Mouse (Mus musculus) cerebellum, adult 8-10 months (tissue): ENCODE results near the gene Bik.

Source experiments
- DNase-seq: peaks from one replicate; pipeline ENCODE4 v3.0.0; 2022

Bik gene

GRCm38 (mm10) chr15:83590841-83591240 is 64.2 kb downstream of the Bik start:
- DNase-seq: no peak

- no peak for DNase-seq
These were observed 65.1 kb downstream of the Bik start for GRCm38 (mm10) chr15:83591758-83592157.

- no peak for DNase-seq
These were observed 65.9 kb downstream of the Bik start for GRCm38 (mm10) chr15:83592260-83593188.

- DNase-seq: no peak
These were observed 66.5 kb downstream of the Bik start for GRCm38 (mm10) chr15:83593189-83593585.

GRCm38 (mm10) chr15:83593702-83594512 is 67.2 kb downstream of the Bik start:
- DNase-seq: no peak
